Mouse (Mus musculus) 416B (cell line): ENCODE results near the gene Gpr107.

Experiments
- DNase-seq: peaks from one replicate; pipeline ENCODE4 v3.0.0; 2011; ENCODE audit warnings: low read depth

Gene Gpr107

GRCm38 (mm10) chr2:31246251-31246971 lies 94.3 kb downstream of the Gpr107 start:
- no peak for DNase-seq

- DNase-seq = no peak
These were observed 96.7 kb downstream of the Gpr107 start for GRCm38 (mm10) chr2:31248856-31249255.

- no peak for DNase-seq
These were observed 100.1 kb downstream of the Gpr107 start for GRCm38 (mm10) chr2:31252167-31252566.

- DNase-seq = no peak
These were observed 101.3 kb downstream of the Gpr107 start for GRCm38 (mm10) chr2:31253463-31253862.

- no peak for DNase-seq
These were observed 102.7 kb downstream of the Gpr107 start for GRCm38 (mm10) chr2:31254806-31255205.

- peak; percentile 35 for DNase-seq
These were observed 104.1 kb downstream of the Gpr107 start for GRCm38 (mm10) chr2:31255952-31256938.

- DNase-seq = no peak
These were observed 105.0 kb downstream of the Gpr107 start for GRCm38 (mm10) chr2:31257096-31257495.

GRCm38 (mm10) chr2:31258609-31259366 lies 106.7 kb downstream of the Gpr107 start:
- DNase-seq = peak; percentile 72

GRCm38 (mm10) chr2:31259367-31259920 lies 107.3 kb downstream of the Gpr107 start:
- no peak for DNase-seq

- no peak for DNase-seq
These were observed 108.4 kb downstream of the Gpr107 start for GRCm38 (mm10) chr2:31260549-31260948.

- no peak for DNase-seq
These were observed 110.9 kb downstream of the Gpr107 start for GRCm38 (mm10) chr2:31263039-31263461.

GRCm38 (mm10) chr2:31263746-31264378 lies 111.7 kb downstream of the Gpr107 start:
- peak; percentile 10 for DNase-seq

GRCm38 (mm10) chr2:31267447-31267846 lies 115.3 kb downstream of the Gpr107 start:
- no peak for DNase-seq
